Mouse (Mus musculus) liver, embryonic 11.5 days (tissue): ENCODE measurements around the gene Dact2. TPM values are rescaled to one million over a fixed set of nuclear protein-coding genes. Genes with fewer than 3 reads are reported as not detected.

ENCODE experiments used
- ATAC-seq: fragments of 200-750 bp; cut with Nextera tagmentation; replicated peaks from 2 replicates; pipeline ENCODE4 v1.8.0; 2017; ENCODE audit warnings: moderate number of reproducible peaks, mild to moderate bottlenecking, moderate TSS enrichment, moderate library complexity; ENCODE audit not compliant: low FRiP score
- DNase-seq: peaks from one replicate; pipeline ENCODE4 v3.0.0-alpha.2; 2017; ENCODE audit warnings: low spot score
- H3K27ac ChIP-seq: fragments of 300-500 bp; sonication (generic); 2 replicates; pipeline ENCODE4 v1.5.1; 2014; ENCODE audit warnings: mild to moderate bottlenecking, low read depth, low read length, control low read depth
- H3K27me3 ChIP-seq: fragments of 300-500 bp; sonication (generic); replicated peaks from 2 replicates; pipeline ENCODE4 v1.6.1; 2014; ENCODE audit warnings: low read length, mixed read lengths; ENCODE audit not compliant: control insufficient read depth, insufficient read depth
- H3K36me3 ChIP-seq: fragments of 300-500 bp; sonication (generic); 2 replicates; pipeline ENCODE4 v1.6.1; 2014; ENCODE audit warnings: mild to moderate bottlenecking, low read length, moderate library complexity, mixed read lengths; ENCODE audit not compliant: control insufficient read depth, insufficient read depth
- H3K4me1 ChIP-seq: fragments of 300-500 bp; sonication (generic); replicated peaks from 2 replicates; pipeline ENCODE4 v1.6.1; 2014; ENCODE audit warnings: low read length, mixed read lengths; ENCODE audit not compliant: control insufficient read depth, insufficient read depth
- H3K4me2 ChIP-seq: fragments of 300-500 bp; sonication (generic); 2 replicates; pipeline ENCODE4 v1.6.1; 2014; ENCODE audit warnings: mild to moderate bottlenecking, control low read depth, moderate library complexity
- H3K4me3 ChIP-seq: fragments of 300-500 bp; sonication (generic); 2 replicates; pipeline ENCODE4 v1.5.1; 2014; ENCODE audit warnings: low read depth, low read length, control low read depth
- H3K9ac ChIP-seq: fragments of 300-500 bp; sonication (generic); 2 replicates; pipeline ENCODE4 v1.6.1; 2014; ENCODE audit warnings: low read depth, low read length, control low read depth
- H3K9me3 ChIP-seq: fragments of 300-500 bp; sonication (generic); 2 replicates; pipeline ENCODE4 v1.6.1; 2016; ENCODE audit warnings: low read length, inconsistent platforms, mixed read lengths; ENCODE audit not compliant: control insufficient read depth
- WGBS: fragments of 180-500 bp; shearing (Covaris S2); extraction: QIAGEN DNeasy Blood & Tissue Kit; methylation state at CpG from one replicate; pipeline ENCODE4 v1.1.7; 2014; 5-methylcytosine and 5-hydroxymethylcytosine counted together
- polyA plus RNA-seq: library from polyadenylated mRNA; unstranded; fragments of >200 nt; fragmentation: Nextera tagmentation; extraction: Ambion mirVana; gene quantifications from 2 replicates; pipeline ENCODE4 v1.2.1, GENCODE M21; 2014

Gene Dact2
- polyA plus RNA-seq, 1 experiment from 2014 or later, result 3.0 TPM

DNA sequence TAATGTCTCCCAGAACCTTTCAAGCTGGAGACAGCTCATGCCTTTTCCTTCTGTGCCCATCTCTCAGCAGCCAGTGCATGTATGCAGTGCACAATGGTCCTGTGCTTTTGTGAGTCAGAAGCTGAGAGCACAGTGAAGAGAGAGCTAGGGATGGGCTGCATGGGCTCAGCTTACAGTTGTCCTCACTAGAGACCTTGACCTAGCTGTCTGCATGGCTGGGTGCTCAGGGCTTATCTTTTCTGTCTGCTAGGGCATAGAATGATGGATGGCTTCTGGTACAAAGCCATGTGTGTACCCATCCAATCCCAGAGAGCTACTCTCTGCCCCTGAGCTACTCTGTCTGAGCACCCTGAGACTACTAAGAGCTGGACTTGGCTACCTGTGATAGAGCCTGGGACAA, 17.0 kb downstream of the Dact2 start:
- ATAC-seq (no peak), DNase-seq (no peak)
- Histone ChIP-seq H3K36me3 (no peaks in the 10 kb centered on the region), H3K4me1 (no peaks in the 10 kb centered on the region), H3K4me3 (no peak overlapping the region), H3K27me3 (no peaks in the 10 kb centered on the region), H3K9ac (no peak overlapping the region), H3K9me3 (no peaks in the 10 kb centered on the region), H3K27ac (no peak overlapping the region), H3K4me2 (no peak overlapping the region)

GRCm38 (mm10) chr17:14186176-14186575, 17.9 kb downstream of the Dact2 start:
- H3K4me3 ChIP-seq, result no peak overlapping the region
- H3K4me2 ChIP-seq, result no peak overlapping the region
- H3K27me3 ChIP-seq, result no peaks in the 10 kb centered on the region
- no peak overlapping the region for H3K27ac ChIP-seq
- H3K36me3 ChIP-seq, result no peaks in the 10 kb centered on the region
- no peaks in the 10 kb centered on the region for H3K9me3 ChIP-seq
- H3K9ac ChIP-seq, result no peak overlapping the region
- ATAC-seq (no peak), DNase-seq (no peak)
- 74% methylated on average over 3 of the region's 3 CpGs for WGBS
- H3K4me1 ChIP-seq, result no peaks in the 10 kb centered on the region

- Histone ChIP-seq H3K9me3 (no peaks in the 10 kb centered on the region), H3K36me3 (no peaks in the 10 kb centered on the region), H3K27ac (no peak overlapping the region), H3K4me2 (no peak overlapping the region), H3K4me1 (no peaks in the 10 kb centered on the region), H3K27me3 (no peaks in the 10 kb centered on the region), H3K9ac (no peak overlapping the region), H3K4me3 (no peak overlapping the region)
- DNase-seq (no peak), ATAC-seq (no peak)
- WGBS, result 80% methylated on average over 4 of the region's 4 CpGs
Measured at GRCm38 (mm10) chr17:14184192-14184814, 19.8 kb downstream of the Dact2 start.

DNA sequence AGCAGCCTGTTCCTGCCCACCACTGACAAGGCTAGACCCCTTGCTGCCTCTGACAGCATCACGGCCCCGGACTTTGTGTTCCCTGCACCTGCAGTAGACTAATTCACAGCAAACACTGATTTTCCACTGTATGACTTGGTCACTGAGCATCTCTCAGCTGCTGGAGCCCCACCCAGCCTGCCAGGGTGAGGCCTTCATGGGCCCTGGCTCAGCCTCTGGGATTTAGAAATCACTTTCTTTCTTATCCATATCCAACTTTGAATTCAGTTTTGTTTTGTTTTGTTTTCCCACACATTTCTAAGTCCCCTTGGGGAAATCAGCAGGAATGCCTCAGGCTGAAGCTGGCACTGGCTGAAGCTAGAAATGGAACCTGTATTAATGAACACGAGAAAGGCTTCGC, 20.4 kb downstream of the Dact2 start:
- ATAC-seq (no peak), DNase-seq (no peak)
- Histone ChIP-seq H3K36me3 (no peaks in the 10 kb centered on the region), H3K27ac (no peak overlapping the region), H3K4me3 (no peak overlapping the region), H3K27me3 (no peaks in the 10 kb centered on the region), H3K4me2 (no peak overlapping the region), H3K9me3 (no peaks in the 10 kb centered on the region), H3K4me1 (no peaks in the 10 kb centered on the region), H3K9ac (no peak overlapping the region)
- WGBS, result 88% methylated on average over 4 of the region's 4 CpGs

GRCm38 (mm10) chr17:14182860-14183259, 21.2 kb downstream of the Dact2 start:
- Histone ChIP-seq H3K4me1 (no peaks in the 10 kb centered on the region; the same call in 1 of the 2 replicates), H3K9me3 (no peaks in the 10 kb centered on the region), H3K9ac (no peak overlapping the region), H3K27ac (no peak overlapping the region), H3K4me2 (no peak overlapping the region), H3K36me3 (no peaks in the 10 kb centered on the region), H3K4me3 (no peak overlapping the region), H3K27me3 (no peaks in the 10 kb centered on the region)
- DNase-seq, result no peak
- ATAC-seq, result no peak
- WGBS, result 67% methylated on average over 3 of the region's 3 CpGs

DNA sequence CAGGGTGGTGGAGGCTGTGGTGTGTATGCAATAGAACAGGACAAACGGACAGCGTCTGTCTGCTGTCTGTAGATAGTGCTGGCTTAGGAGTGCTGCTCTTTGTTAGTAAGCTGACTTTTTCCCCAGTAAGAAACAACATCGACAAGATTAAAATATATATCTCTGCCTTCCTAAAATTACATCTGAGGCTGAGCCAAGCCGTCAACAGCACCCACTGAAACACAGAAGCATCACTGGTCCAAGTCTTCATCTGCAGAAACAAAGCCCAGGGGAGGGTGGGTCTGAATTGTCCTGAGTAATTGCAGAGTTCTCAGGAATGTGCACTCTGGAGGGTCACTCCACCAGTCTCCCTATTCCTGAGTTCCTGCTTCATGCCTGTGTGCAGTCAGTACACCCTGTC, 25.2 kb downstream of the Dact2 start:
- ATAC-seq (no peak), DNase-seq (no peak)
- peaks cover 7% of the 10 kb centered on the region for H3K4me1 ChIP-seq
- no peak overlapping the region for H3K9ac ChIP-seq
- no peaks in the 10 kb centered on the region for H3K27me3 ChIP-seq
- H3K4me2 ChIP-seq, result no peak overlapping the region
- no peak overlapping the region for H3K27ac ChIP-seq
- no peaks in the 10 kb centered on the region for H3K36me3 ChIP-seq
- no peaks in the 10 kb centered on the region for H3K9me3 ChIP-seq
- 45% methylated on average over 4 of the region's 4 CpGs for WGBS
- H3K4me3 ChIP-seq, result no peak overlapping the region

DNA sequence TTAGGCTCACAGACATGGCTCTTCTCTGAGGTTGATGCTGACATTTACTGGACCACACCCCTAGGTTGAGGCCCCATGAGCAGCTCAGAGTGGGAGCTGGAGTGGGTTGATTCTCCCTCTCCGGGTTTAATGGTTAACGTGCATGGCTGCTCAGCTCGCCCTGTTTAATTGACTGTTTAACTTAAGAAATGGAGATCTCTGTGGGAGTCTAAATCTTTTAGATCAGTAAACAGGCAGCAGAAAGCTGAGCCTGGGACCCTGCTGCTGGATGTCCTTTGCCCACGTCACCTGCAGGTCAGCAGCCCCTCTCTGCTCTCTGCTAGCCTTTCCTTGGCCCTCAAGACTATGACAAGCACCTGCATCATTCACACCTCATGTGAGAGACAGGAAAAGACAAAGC, 25.6 kb downstream of the Dact2 start:
- Histone ChIP-seq H3K9ac (no peak overlapping the region), H3K4me3 (no peak overlapping the region), H3K4me1 (peaks cover 12% of the 10 kb centered on the region), H3K4me2 (no peak overlapping the region), H3K36me3 (no peaks in the 10 kb centered on the region), H3K27me3 (no peaks in the 10 kb centered on the region), H3K27ac (no peak overlapping the region), H3K9me3 (no peaks in the 10 kb centered on the region)
- DNase-seq (no peak), ATAC-seq (0 out of 2 replicates have a peak, but pooled peaks have one; percentile 28)
- 57% methylated on average over 4 of the region's 4 CpGs for WGBS

DNA sequence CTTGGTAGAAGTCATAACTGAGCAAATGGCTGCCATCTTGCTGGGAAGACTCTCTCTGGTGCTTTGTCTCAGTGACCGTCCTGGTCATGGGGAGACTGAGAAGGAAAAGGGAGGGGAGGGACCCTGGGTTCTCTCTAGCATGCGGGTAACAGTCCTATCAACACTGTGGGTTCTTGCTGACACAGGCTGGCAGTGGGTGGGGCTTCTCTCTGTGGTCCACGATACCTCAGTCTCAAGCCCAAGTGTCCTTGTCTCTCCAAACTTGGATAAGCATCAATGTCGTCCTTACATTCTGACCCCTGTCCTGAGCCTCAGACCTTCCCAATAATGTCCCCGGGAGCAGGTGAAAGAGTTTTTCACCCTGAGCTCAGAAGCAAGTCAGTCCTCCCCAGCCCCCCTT, 26.1 kb downstream of the Dact2 start:
- no peaks in the 10 kb centered on the region for H3K9me3 ChIP-seq
- no peak overlapping the region for H3K4me2 ChIP-seq
- DNase-seq (no peak), ATAC-seq (no peak; the same call in 1 of the 2 replicates)
- peaks cover 16% of the 10 kb centered on the region for H3K4me1 ChIP-seq
- WGBS, result 45% methylated on average over 5 of the region's 5 CpGs
- no peaks in the 10 kb centered on the region for H3K36me3 ChIP-seq
- no peak overlapping the region for H3K4me3 ChIP-seq
- no peak overlapping the region for H3K9ac ChIP-seq
- no peak overlapping the region for H3K27ac ChIP-seq
- H3K27me3 ChIP-seq, result no peaks in the 10 kb centered on the region

- H3K9me3 ChIP-seq, result no peaks in the 10 kb centered on the region
- no peak overlapping the region for H3K4me2 ChIP-seq
- ATAC-seq (no peak), DNase-seq (no peak)
- no peak overlapping the region for H3K4me3 ChIP-seq
- H3K27ac ChIP-seq, result no peak overlapping the region
- no peak overlapping the region for H3K9ac ChIP-seq
- H3K4me1 ChIP-seq, result peaks cover 24% of the 10 kb centered on the region
- H3K27me3 ChIP-seq, result no peaks in the 10 kb centered on the region
- WGBS, result 69% methylated on average over 5 of the region's 5 CpGs
- no peaks in the 10 kb centered on the region for H3K36me3 ChIP-seq
Measured at GRCm38 (mm10) chr17:14177018-14177417, 27.1 kb downstream of the Dact2 start.
